Mouse (Mus musculus): ENCODE data around the gene Adgrd1. TPM values are rescaled to one million over a fixed set of nuclear protein-coding genes. Genes with fewer than 3 reads are reported as not detected.
A peak's percentile ranks its signal among the peaks of the same experiment; 100 is the strongest.

Adgrd1 gene
- polyA plus RNA-seq, 1 experiment from 2014 or later: 2.4 TPM

DNA sequence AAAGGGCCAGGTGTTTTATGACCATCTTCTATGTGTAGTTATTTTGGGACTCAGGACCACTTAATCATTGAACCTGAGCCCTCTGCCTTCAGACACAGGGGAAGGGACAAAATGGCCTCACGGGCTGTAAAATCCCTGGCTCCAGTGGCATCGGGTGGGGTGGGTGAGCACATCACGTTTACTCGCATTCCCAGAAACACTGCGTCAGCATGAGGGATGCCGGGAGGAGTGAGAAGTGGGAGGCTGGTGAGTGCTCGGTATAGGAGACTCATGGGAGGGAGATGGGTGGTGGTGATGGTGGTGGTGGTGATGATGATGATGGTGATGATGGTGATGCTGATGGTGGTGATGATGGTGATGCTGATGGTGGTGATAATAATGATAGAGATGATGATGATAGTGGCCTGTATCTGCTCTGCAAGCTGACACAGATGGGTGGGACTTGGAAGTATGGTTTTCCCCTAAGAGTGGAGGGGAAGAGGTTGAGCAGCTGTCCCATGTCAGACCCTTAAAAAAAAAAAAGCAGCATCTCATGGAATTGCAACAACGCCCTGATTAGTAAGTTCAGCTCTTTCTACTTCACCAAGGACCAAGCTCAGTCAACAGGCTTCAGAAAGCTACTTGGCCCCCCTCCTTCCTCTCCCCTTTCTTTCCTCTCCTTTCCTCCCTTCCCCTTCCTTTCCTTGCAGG, 29.9 kb upstream of the Adgrd1 start:
- Histone ChIP-seq H3K4me2 (no peak overlapping the region), H3K9ac (no peak overlapping the region), H3K27me3 (peaks cover 9% of the 10 kb centered on the region; the same call in 1 of the 2 replicates), H3K9me3 (no peaks in the 10 kb centered on the region), H3K27ac (no peak overlapping the region), H3K4me1 (peaks cover 6% of the 10 kb centered on the region), H3K4me3 (no peak overlapping the region), H3K36me3 (no peaks in the 10 kb centered on the region)
- WGBS: 80% methylated on average over 8 of the region's 8 CpGs
- ATAC-seq (ENCODE audit: insufficient number of reproducible peaks, low FRiP score, low TSS enrichment, low read depth): no peak

DNA sequence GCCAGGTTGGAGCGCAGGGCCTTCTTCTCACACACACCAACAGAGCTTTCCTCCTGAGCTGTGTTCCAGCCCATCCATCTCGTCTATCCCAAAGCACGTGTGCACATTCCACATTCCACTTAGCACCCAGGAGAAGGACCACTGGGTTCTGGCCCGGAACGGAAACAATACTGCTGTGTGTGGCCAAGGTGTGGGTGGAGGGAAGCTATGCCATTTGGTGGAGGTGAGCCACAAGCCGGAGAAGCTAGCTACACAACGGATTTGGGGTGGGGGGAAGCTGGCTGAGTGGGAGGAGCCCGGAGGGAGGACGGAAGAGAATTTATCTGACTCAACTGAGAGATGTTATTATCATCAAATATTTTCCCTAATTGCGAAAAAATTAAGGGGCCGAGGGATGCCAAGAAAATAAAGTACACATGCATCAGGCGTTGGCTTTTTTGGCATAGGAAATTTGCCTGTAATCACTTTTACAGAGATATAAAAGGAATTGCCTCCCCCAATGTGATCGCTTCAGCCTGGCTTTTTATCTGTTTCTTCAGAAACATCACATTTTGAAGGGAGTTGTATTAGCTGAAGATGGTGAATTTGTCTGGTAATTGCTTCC, 29.2 kb upstream of the Adgrd1 start:
- Histone ChIP-seq H3K9me3 (no peaks in the 10 kb centered on the region), H3K4me1 (peaks cover 11% of the 10 kb centered on the region), H3K27me3 (peaks cover 6% of the 10 kb centered on the region; the same call in 1 of the 2 replicates), H3K27ac (no peak overlapping the region), H3K36me3 (no peaks in the 10 kb centered on the region), H3K4me2 (no peak overlapping the region), H3K9ac (no peak overlapping the region), H3K4me3 (no peak overlapping the region)
- WGBS: 59% methylated on average over 13 of the region's 13 CpGs
- ATAC-seq (ENCODE audit: insufficient number of reproducible peaks, low FRiP score, low TSS enrichment, low read depth): no peak

DNA sequence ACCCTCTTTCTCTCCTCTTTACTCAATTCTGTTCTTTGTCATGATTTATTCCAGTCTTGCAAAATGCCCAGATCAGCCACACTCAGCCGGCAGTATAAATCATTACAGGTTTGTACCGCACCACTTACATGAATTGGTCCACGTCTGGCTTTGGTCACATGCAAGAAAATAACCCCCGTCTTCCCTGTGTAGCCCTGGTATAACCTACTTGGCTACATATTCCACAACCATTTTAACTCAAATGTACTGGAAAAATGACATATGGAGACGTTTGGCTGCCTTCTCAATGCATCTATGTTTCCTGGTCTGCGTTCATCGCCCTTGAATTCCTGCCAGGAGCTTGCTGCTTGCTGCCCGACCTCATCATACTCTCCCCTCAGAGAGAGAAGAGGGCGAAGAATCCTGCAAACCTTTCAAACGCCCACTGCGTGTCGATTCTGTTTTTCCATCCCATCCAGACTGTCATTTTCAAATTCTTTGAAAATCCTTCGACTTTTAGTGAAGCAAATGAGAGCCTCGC, 24.7 kb upstream of the Adgrd1 start:
- WGBS: 53% methylated on average over 14 of the region's 14 CpGs
- Histone ChIP-seq H3K4me2 (no peak overlapping the region), H3K9me3 (no peaks in the 10 kb centered on the region), H3K36me3 (no peaks in the 10 kb centered on the region), H3K4me3 (no peak overlapping the region), H3K9ac (no peak overlapping the region), H3K27ac (peak overlapping the region; percentile 55), H3K4me1 (peaks cover 7% of the 10 kb centered on the region), H3K27me3 (no peaks in the 10 kb centered on the region)
- ATAC-seq (ENCODE audit: insufficient number of reproducible peaks, low FRiP score, low TSS enrichment, low read depth): no peak

DNA sequence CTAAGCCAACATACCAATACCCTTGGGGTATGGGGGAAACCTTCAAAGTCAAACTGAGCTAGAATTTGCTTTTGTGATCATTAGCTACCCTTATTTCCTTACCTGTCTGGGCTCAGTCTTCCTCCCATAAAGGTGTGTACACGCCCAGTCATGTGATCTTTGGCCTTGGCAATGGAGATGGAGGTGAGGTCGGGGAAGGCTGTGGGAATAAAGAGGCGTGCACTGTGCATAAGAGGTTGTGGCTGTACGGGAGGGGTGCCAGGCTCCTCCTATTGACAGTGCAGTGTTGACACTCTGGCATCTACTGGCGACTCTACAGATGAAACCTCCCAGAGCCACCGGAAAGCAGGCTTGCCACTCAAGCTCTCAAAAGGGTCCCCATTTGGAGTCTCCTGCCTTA, 23.1 kb upstream of the Adgrd1 start:
- Histone ChIP-seq H3K4me2 (no peak overlapping the region), H3K4me3 (no peak overlapping the region), H3K9ac (no peak overlapping the region), H3K4me1 (peaks cover 7% of the 10 kb centered on the region), H3K9me3 (no peaks in the 10 kb centered on the region), H3K36me3 (no peaks in the 10 kb centered on the region), H3K27me3 (no peaks in the 10 kb centered on the region), H3K27ac (no peak overlapping the region)
- WGBS: 75% methylated on average over 6 of the region's 6 CpGs
- no peak for ATAC-seq (ENCODE audit: insufficient number of reproducible peaks, low FRiP score, low TSS enrichment, low read depth)

DNA sequence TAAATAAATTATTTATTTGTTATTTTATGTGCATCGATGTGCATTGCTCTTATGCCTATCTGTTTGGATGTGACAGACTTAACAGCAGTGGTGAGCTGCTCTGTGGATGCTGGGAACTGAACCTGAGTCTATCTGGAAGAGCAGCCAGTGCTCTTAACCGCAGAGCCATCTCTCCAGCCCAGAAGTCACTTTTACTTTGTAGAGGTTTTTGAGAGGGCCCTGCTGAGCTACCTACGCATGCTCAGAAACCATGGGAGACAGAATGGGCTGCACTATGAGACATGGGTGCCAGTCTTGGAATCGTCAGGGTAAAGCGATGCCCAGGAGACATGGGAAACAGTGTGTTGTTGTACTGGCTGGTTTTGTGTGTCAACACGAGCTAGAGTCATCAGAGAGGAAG, 20.5 kb upstream of the Adgrd1 start:
- Histone ChIP-seq H3K4me1 (peaks cover 7% of the 10 kb centered on the region), H3K27me3 (no peaks in the 10 kb centered on the region), H3K9me3 (no peaks in the 10 kb centered on the region), H3K9ac (no peak overlapping the region), H3K4me2 (no peak overlapping the region), H3K4me3 (no peak overlapping the region), H3K36me3 (no peaks in the 10 kb centered on the region), H3K27ac (no peak overlapping the region)
- WGBS: 83% methylated on average over 6 of the region's 6 CpGs
- ATAC-seq (ENCODE audit: insufficient number of reproducible peaks, low FRiP score, low TSS enrichment, low read depth): no peak

DNA sequence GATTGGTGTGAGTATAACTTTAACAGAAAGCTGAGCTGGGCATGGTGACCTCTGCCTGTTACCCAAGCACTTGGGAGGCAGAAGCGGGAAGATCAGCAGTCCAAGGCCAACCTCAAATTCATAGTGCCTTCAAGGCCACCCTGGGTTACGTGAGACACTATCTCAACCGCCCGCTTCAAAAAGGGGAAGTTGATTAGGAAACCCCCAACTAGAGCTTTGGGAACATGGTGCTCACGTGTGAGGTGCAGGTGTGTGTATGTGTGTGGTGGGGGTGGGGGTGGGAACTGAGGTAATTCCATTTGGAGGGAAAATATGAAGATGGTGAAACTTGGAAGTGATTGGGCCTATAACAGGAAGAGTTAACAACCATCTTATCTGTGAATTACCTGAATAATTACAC, 19.3 kb upstream of the Adgrd1 start:
- Histone ChIP-seq H3K4me3 (no peak overlapping the region), H3K4me1 (no peaks in the 10 kb centered on the region), H3K27ac (no peak overlapping the region), H3K36me3 (no peaks in the 10 kb centered on the region), H3K27me3 (no peaks in the 10 kb centered on the region), H3K9ac (no peak overlapping the region), H3K9me3 (no peaks in the 10 kb centered on the region), H3K4me2 (no peak overlapping the region)
- no peak for ATAC-seq (ENCODE audit: insufficient number of reproducible peaks, low FRiP score, low TSS enrichment, low read depth)
- WGBS: 79% methylated on average over 5 of the region's 5 CpGs

DNA sequence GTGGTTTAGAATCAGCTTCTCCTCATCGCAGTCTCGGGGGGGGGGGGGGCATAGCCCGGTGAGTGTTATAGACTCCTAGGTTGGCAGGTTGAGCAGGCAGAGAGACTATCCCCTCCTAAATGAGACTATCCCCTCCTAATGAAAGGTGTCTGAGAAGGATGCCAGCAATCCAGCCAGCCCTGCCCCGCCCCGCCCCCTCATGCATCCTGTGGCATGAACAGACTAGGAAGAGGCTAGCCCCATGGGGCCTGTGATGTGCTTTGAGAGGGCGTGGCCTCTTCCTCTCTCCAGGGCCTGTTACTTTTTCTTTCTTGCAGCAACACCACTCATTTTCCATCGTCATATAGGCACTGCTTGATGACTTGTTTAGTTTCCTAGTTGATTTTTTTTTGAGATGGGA, 15.0 kb upstream of the Adgrd1 start:
- WGBS: 79% methylated on average over 7 of the region's 7 CpGs
- Histone ChIP-seq H3K36me3 (no peaks in the 10 kb centered on the region), H3K4me2 (no peak overlapping the region), H3K9me3 (no peaks in the 10 kb centered on the region), H3K27ac (no peak overlapping the region), H3K9ac (no peak overlapping the region), H3K4me1 (no peaks in the 10 kb centered on the region), H3K4me3 (no peak overlapping the region), H3K27me3 (no peaks in the 10 kb centered on the region)
- ATAC-seq (ENCODE audit: insufficient number of reproducible peaks, low FRiP score, low TSS enrichment, low read depth): no peak

DNA sequence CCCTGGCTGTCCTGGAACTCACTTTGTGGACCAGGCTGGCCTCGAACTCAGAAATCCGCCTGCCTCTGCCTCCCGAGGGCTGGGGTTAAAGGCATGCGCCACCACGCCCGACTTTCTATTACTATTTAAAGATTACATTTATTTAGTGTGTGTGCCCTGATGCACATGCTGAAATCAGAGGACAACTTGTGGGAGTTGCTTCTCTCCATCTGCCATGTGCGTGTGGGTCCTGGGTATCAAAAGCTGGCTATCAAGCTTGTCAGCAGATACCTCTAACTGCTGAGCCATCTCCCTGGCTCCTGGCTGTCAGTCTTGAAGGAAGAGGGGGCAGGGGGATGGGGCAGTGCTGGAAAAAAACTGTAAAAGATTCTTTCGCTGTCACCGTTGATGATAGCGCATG, 11.4 kb upstream of the Adgrd1 start:
- Histone ChIP-seq H3K4me2 (no peak overlapping the region), H3K9me3 (no peaks in the 10 kb centered on the region), H3K36me3 (no peaks in the 10 kb centered on the region), H3K27ac (no peak overlapping the region), H3K9ac (no peak overlapping the region), H3K27me3 (no peaks in the 10 kb centered on the region), H3K4me3 (no peak overlapping the region), H3K4me1 (no peaks in the 10 kb centered on the region)
- 91% methylated on average over 10 of the region's 10 CpGs for WGBS
- no peak for ATAC-seq (ENCODE audit: insufficient number of reproducible peaks, low FRiP score, low TSS enrichment, low read depth)

DNA sequence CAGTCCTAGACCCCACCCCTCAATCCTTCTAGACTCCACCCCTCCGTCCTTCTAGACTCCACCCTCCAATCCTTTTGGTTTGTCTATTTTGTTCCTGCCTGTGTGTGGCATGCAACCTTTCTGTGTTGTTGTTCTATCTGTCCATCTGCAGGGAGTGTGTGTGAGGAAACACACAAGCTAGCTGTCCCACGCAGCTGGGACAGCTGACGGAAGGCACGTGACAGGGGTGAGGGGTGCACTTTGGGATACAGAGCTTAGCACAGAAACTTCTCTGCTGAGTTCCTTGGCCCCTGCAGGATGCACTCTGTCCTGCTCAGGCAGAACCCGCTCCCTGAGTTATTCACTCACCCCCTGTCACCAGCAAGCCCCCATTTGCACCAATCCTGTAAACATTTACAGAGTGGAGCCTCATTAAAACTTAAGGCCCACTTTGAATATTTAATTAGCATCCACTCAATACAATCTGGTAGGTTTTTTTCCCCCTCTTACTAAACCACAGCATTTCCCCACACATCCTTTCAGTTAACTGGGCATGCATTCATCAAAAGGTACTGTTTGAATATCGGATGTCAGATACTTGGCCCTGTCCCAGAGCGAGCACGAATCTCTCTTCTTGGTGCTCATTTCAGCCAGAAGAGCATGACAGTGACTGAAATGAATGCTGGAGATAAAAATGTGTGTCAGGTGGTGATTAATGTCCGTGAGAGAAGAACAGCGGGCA, 4.0 kb upstream of the Adgrd1 start:
- Histone ChIP-seq H3K36me3 (no peaks in the 10 kb centered on the region), H3K27ac (no peak overlapping the region), H3K9me3 (no peaks in the 10 kb centered on the region), H3K9ac (no peak overlapping the region), H3K4me1 (no peaks in the 10 kb centered on the region; the same call in 1 of the 2 replicates), H3K4me3 (no peak overlapping the region), H3K27me3 (0 out of 2 replicates have a peak, but pooled peaks cover 3% of the 10 kb centered on the region), H3K4me2 (no peak overlapping the region)
- 51% methylated on average over 10 of the region's 10 CpGs for WGBS
- no peak for ATAC-seq (ENCODE audit: insufficient number of reproducible peaks, low FRiP score, low TSS enrichment, low read depth)

DNA sequence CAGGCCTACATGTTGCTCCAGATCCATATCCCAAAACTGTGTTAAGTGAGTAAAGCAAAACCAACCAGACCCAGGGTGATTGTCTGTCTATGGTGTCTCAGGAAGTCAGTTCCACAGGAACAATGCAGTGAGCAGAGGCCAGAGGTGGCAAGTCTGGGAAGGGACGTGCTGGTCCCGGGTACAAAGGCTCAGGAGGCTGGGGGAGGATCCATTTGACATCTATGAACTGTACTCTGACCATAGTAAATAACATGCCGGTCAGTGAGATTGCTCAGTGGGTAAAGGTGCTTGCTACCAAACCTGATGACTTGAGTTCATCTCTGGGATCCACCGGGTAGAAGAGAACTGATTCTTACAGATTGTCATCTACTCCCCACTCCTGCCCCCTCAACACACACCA, 3.4 kb upstream of the Adgrd1 start:
- Histone ChIP-seq H3K36me3 (no peaks in the 10 kb centered on the region), H3K4me1 (no peaks in the 10 kb centered on the region; the same call in 1 of the 2 replicates), H3K4me3 (no peak overlapping the region), H3K9ac (no peak overlapping the region), H3K27me3 (0 out of 2 replicates have a peak, but pooled peaks cover 3% of the 10 kb centered on the region), H3K27ac (no peak overlapping the region), H3K9me3 (no peaks in the 10 kb centered on the region), H3K4me2 (no peak overlapping the region)
- 76% methylated on average over 4 of the region's 4 CpGs for WGBS
- no peak for ATAC-seq (ENCODE audit: insufficient number of reproducible peaks, low FRiP score, low TSS enrichment, low read depth)

DNA sequence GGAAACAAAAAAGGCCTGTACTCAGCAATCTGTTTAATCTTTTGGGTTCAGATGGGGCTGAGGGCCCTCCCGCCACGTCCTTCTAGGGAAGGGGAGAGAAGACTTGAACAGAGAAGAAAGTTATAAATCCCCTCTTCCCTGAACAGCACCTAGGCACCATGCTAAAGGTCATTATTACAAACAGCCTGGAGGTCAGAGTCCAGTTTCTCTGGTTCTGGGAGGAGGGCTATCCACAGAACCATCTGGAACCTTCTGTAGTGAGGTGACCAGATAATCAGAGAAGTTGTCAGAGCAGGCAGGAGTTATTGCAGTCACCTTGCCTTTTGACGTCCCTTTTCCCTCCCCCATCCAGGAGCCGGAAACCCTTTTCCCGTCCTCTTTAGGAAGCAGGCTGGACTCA, 2.3 kb upstream of the Adgrd1 start:
- 0 out of 2 replicates have a peak, but pooled peaks cover 3% of the 10 kb centered on the region for H3K27me3 ChIP-seq
- no peak overlapping the region for H3K9ac ChIP-seq
- 51% methylated on average over 5 of the region's 5 CpGs for WGBS
- H3K4me1 ChIP-seq: no peaks in the 10 kb centered on the region; the same call in 1 of the 2 replicates
- H3K27ac ChIP-seq: no peak overlapping the region
- no peak overlapping the region for H3K4me2 ChIP-seq
- no peak overlapping the region for H3K4me3 ChIP-seq
- H3K36me3 ChIP-seq: no peaks in the 10 kb centered on the region
- H3K9me3 ChIP-seq: no peaks in the 10 kb centered on the region
- no peak for ATAC-seq (ENCODE audit: insufficient number of reproducible peaks, low FRiP score, low TSS enrichment, low read depth)

DNA sequence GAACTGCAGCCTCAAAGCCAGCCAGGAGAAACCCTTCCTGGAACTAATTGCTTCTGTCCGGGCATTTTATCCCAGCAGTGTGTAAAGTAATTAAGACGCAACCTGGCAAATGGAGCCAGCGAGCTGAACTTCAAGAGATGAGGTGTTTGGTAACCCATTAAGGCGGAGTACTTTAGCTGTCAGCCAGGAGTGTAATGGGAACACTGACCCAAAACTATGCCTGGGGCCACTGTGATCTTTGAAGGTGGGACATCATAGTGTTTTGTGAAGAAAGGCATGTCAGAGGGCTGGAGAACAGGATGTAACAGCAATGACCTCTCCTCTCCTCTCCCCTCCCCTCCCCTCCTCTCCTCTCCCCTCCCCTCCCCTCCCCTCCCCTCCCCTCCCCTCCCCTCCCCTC, 7.5 kb downstream of the Adgrd1 start:
- H3K36me3 ChIP-seq: no peaks in the 10 kb centered on the region
- H3K9me3 ChIP-seq: no peaks in the 10 kb centered on the region
- no peak overlapping the region for H3K4me2 ChIP-seq
- no peak overlapping the region for H3K9ac ChIP-seq
- H3K4me1 ChIP-seq: no peaks in the 10 kb centered on the region
- H3K27me3 ChIP-seq: no peaks in the 10 kb centered on the region
- WGBS: 16% methylated on average over 4 of the region's 4 CpGs
- no peak overlapping the region for H3K4me3 ChIP-seq
- no peak overlapping the region for H3K27ac ChIP-seq
- no peak for ATAC-seq (ENCODE audit: insufficient number of reproducible peaks, low FRiP score, low TSS enrichment, low read depth)

Measured in limb, embryonic 15.5 days (tissue).